Mouse (Mus musculus): Measurements from ENCODE around the gene Trmt6. TPM values are rescaled to one million over a fixed set of nuclear protein-coding genes. Genes with fewer than 3 reads are reported as not detected.

Trmt6 gene
- polyA plus RNA-seq, 1 experiment = 1.4 TPM

- Histone ChIP-seq H3K4me3 (ENCODE audit: low read depth, low read length) (no peak overlapping the region), H3K36me3 (ENCODE audit: control insufficient read depth, insufficient read depth, low read length) (no peaks in the 10 kb centered on the region), H3K4me1 (ENCODE audit: control insufficient read depth, insufficient read depth, insufficient read length, low read length) (peaks cover 4% of the 10 kb centered on the region; the same call in 1 of the 2 replicates), H3K27ac (ENCODE audit: insufficient read depth, low read depth, low read length) (no peak overlapping the region), H3K27me3 (ENCODE audit: control insufficient read depth, insufficient read depth, low read length) (0 out of 2 replicates have a peak, but pooled peaks cover 5% of the 10 kb centered on the region)
- WGBS = 65% methylated on average over 6 of the region's 6 CpGs
- TF ChIP-seq CTCF (IDR thresholded peaks at IDR 0.05; ENCODE audit: extremely low read depth, insufficient read length, insufficient replicate concordance, low read depth, low read length) (no peak), POLR2A (IDR thresholded peaks at IDR 0.05; ENCODE audit: low read depth, low read length) (no peak)
Measured at GRCm38 (mm10) chr2:132784039-132784438, 31.8 kb downstream of the Trmt6 start.

GRCm38 (mm10) chr2:132781439-132782068, 34.3 kb downstream of the Trmt6 start:
- H3K4me1 ChIP-seq (ENCODE audit: control insufficient read depth, insufficient read depth, insufficient read length, low read length) = peaks cover 4% of the 10 kb centered on the region; the same call in 1 of the 2 replicates
- H3K36me3 ChIP-seq (ENCODE audit: control insufficient read depth, insufficient read depth, low read length) = no peaks in the 10 kb centered on the region
- H3K27ac ChIP-seq (ENCODE audit: insufficient read depth, low read depth, low read length) = no peak overlapping the region
- H3K4me3 ChIP-seq (ENCODE audit: low read depth, low read length) = no peak overlapping the region
- WGBS = 3% methylated on average over 39 of the region's 41 CpGs
- TF ChIP-seq POLR2A (IDR thresholded peaks at IDR 0.05; ENCODE audit: low read depth, low read length) (no peak), CTCF (IDR thresholded peaks at IDR 0.05; ENCODE audit: extremely low read depth, insufficient read length, insufficient replicate concordance, low read depth, low read length) (no peak)
- H3K27me3 ChIP-seq (ENCODE audit: control insufficient read depth, insufficient read depth, low read length) = 0 out of 2 replicates have a peak, but pooled peaks cover 5% of the 10 kb centered on the region

GRCm38 (mm10) chr2:132780978-132781377, 34.9 kb downstream of the Trmt6 start, which contains the start of gene Chgb:
Gene Chgb (plus strand): TSS chr2:132781278.
- Histone ChIP-seq H3K27ac (ENCODE audit: insufficient read depth, low read depth, low read length) (no peak within 1 kb of the TSS), H3K36me3 (ENCODE audit: control insufficient read depth, insufficient read depth, low read length) (no peaks in the 10 kb centered on the region), H3K4me1 (ENCODE audit: control insufficient read depth, insufficient read depth, insufficient read length, low read length) (peaks cover 4% of the 10 kb centered on the region; the same call in 1 of the 2 replicates), H3K4me3 (ENCODE audit: low read depth, low read length) (no peak within 1 kb of the TSS), H3K27me3 (ENCODE audit: control insufficient read depth, insufficient read depth, low read length) (0 out of 2 replicates have a peak, but pooled peaks cover 5% of the 10 kb centered on the region)
- TF ChIP-seq POLR2A (IDR thresholded peaks at IDR 0.05; ENCODE audit: low read depth, low read length) (no peak), CTCF (IDR thresholded peaks at IDR 0.05; ENCODE audit: extremely low read depth, insufficient read length, insufficient replicate concordance, low read depth, low read length) (no peak)
- 16% methylated on average over 4 of the region's 4 CpGs for WGBS

GRCm38 (mm10) chr2:132770822-132771221, 45.0 kb downstream of the Trmt6 start:
- H3K36me3 ChIP-seq (ENCODE audit: control insufficient read depth, insufficient read depth, low read length) = no peaks in the 10 kb centered on the region
- TF ChIP-seq POLR2A (IDR thresholded peaks at IDR 0.05; ENCODE audit: low read depth, low read length) (no peak), CTCF (IDR thresholded peaks at IDR 0.05; ENCODE audit: extremely low read depth, insufficient read length, insufficient replicate concordance, low read depth, low read length) (no peak)
- 54% methylated on average over 1 of the region's 1 CpGs for WGBS
- no peak overlapping the region for H3K4me3 ChIP-seq (ENCODE audit: low read depth, low read length)
- H3K4me1 ChIP-seq (ENCODE audit: control insufficient read depth, insufficient read depth, insufficient read length, low read length) = no peaks in the 10 kb centered on the region
- no peak overlapping the region for H3K27ac ChIP-seq (ENCODE audit: insufficient read depth, low read depth, low read length)
- H3K27me3 ChIP-seq (ENCODE audit: control insufficient read depth, insufficient read depth, low read length) = no peaks in the 10 kb centered on the region

GRCm38 (mm10) chr2:132757911-132758310, 57.9 kb downstream of the Trmt6 start:
- TF ChIP-seq POLR2A (IDR thresholded peaks at IDR 0.05; ENCODE audit: low read depth, low read length) (no peak), CTCF (IDR thresholded peaks at IDR 0.05; ENCODE audit: extremely low read depth, insufficient read length, insufficient replicate concordance, low read depth, low read length) (no peak)
- no peak overlapping the region for H3K27ac ChIP-seq (ENCODE audit: insufficient read depth, low read depth, low read length)

More at GRCm38 (mm10) chr2:132757911-132758310, 57.9 kb downstream of the Trmt6 start:
- Histone ChIP-seq H3K4me1 (ENCODE audit: control insufficient read depth, insufficient read depth, insufficient read length, low read length) (no peaks in the 10 kb centered on the region), H3K36me3 (ENCODE audit: control insufficient read depth, insufficient read depth, low read length) (no peaks in the 10 kb centered on the region), H3K4me3 (ENCODE audit: low read depth, low read length) (no peak overlapping the region), H3K27me3 (ENCODE audit: control insufficient read depth, insufficient read depth, low read length) (no peaks in the 10 kb centered on the region)
- 78% methylated on average over 5 of the region's 5 CpGs for WGBS

Other genes with a start within 250 kb of the Trmt6 start
- gene Gpcpd1, start 228.3 kb downstream of the Trmt6 start, polyA plus RNA-seq (2012; rRNA removed) = 1.6 TPM in 2 replicates
- 4.6 and 8.9 TPM in 2 replicates for gene Shld1, start 129.1 kb downstream of the Trmt6 start, polyA plus RNA-seq (2012; rRNA removed)
- 9.3 and 14.8 TPM in 2 replicates for gene Chgb, start 34.8 kb downstream of the Trmt6 start, polyA plus RNA-seq (2012; rRNA removed)
- 0.23 and 0.51 TPM in 2 replicates for gene Mcm8, start 86 bp upstream of the Trmt6 start, polyA plus RNA-seq (2012; rRNA removed)
- gene Crls1, start 30.6 kb upstream of the Trmt6 start, polyA plus RNA-seq (2012; rRNA removed) = 34.8 and 49.8 TPM in 2 replicates
- 0.74 and 4.0 TPM in 2 replicates for gene Lrrn4, start 64.8 kb upstream of the Trmt6 start, polyA plus RNA-seq (2012; rRNA removed)
- 11.2 and 19.7 TPM in 2 replicates for gene Fermt1, start 129.9 kb upstream of the Trmt6 start, polyA plus RNA-seq (2012; rRNA removed)

Measured in small intestine, adult 2 months (tissue).